Mouse (Mus musculus): ENCODE results near the gene Gng4. TPM values are rescaled to one million over a fixed set of nuclear protein-coding genes. Genes with fewer than 3 reads are reported as not detected.
A peak's percentile ranks its signal among the peaks of the same experiment; 100 is the strongest.

Gng4 gene
- total RNA-seq, 2 experiments from 2014 or later, result not detected

- no peak for ATAC-seq (replicated peaks; ENCODE audit: low FRiP score, low TSS enrichment, poor library complexity, severe bottlenecking)
Measured at GRCm38 (mm10) chr13:13808337-13809132, 24.7 kb downstream of the Gng4 start.

- ATAC-seq (replicated peaks; ENCODE audit: low FRiP score, low TSS enrichment, poor library complexity, severe bottlenecking), result no peak
Measured at GRCm38 (mm10) chr13:13810885-13811284, 27.0 kb downstream of the Gng4 start.

GRCm38 (mm10) chr13:13818696-13819095 is 34.8 kb downstream of the Gng4 start:
- ATAC-seq (replicated peaks; ENCODE audit: low FRiP score, low TSS enrichment, poor library complexity, severe bottlenecking), result no peak

GRCm38 (mm10) chr13:13820234-13821123 is 36.6 kb downstream of the Gng4 start:
- no peak for ATAC-seq (replicated peaks; ENCODE audit: low FRiP score, low TSS enrichment, poor library complexity, severe bottlenecking)

GRCm38 (mm10) chr13:13824946-13825345 is 41.1 kb downstream of the Gng4 start:
- ATAC-seq (replicated peaks; ENCODE audit: low FRiP score, low TSS enrichment, poor library complexity, severe bottlenecking), result no peak

- no peak for ATAC-seq (replicated peaks; ENCODE audit: low FRiP score, low TSS enrichment, poor library complexity, severe bottlenecking)
Measured at GRCm38 (mm10) chr13:13826533-13826932, 42.7 kb downstream of the Gng4 start.

GRCm38 (mm10) chr13:13828125-13828524 is 44.3 kb downstream of the Gng4 start:
- ATAC-seq (replicated peaks; ENCODE audit: low FRiP score, low TSS enrichment, poor library complexity, severe bottlenecking), result no peak

- ATAC-seq (replicated peaks; ENCODE audit: low FRiP score, low TSS enrichment, poor library complexity, severe bottlenecking), result no peak
Measured at GRCm38 (mm10) chr13:13830469-13831074, 46.7 kb downstream of the Gng4 start.

- peak; percentile 55; the same call in 1 of the 2 replicates for ATAC-seq (replicated peaks; ENCODE audit: low FRiP score, low TSS enrichment, poor library complexity, severe bottlenecking)
Measured at GRCm38 (mm10) chr13:13835180-13835579, 51.3 kb downstream of the Gng4 start.

- no peak for ATAC-seq (replicated peaks; ENCODE audit: low FRiP score, low TSS enrichment, poor library complexity, severe bottlenecking)
Measured at GRCm38 (mm10) chr13:13845021-13845420, 61.2 kb downstream of the Gng4 start.

- no peak for ATAC-seq (replicated peaks; ENCODE audit: low FRiP score, low TSS enrichment, poor library complexity, severe bottlenecking)
Measured at GRCm38 (mm10) chr13:13847075-13847599, 63.3 kb downstream of the Gng4 start.

- no peak for ATAC-seq (replicated peaks; ENCODE audit: low FRiP score, low TSS enrichment, poor library complexity, severe bottlenecking)
Measured at GRCm38 (mm10) chr13:13857190-13857589, 73.3 kb downstream of the Gng4 start.

- ATAC-seq (replicated peaks; ENCODE audit: low FRiP score, low TSS enrichment, poor library complexity, severe bottlenecking), result no peak
Measured at GRCm38 (mm10) chr13:13862346-13862745, 78.5 kb downstream of the Gng4 start.

- no peak for ATAC-seq (replicated peaks; ENCODE audit: low FRiP score, low TSS enrichment, poor library complexity, severe bottlenecking)
Measured at GRCm38 (mm10) chr13:13862941-13863340, 79.1 kb downstream of the Gng4 start.

GRCm38 (mm10) chr13:13866339-13866738 is 82.5 kb downstream of the Gng4 start:
- ATAC-seq (replicated peaks; ENCODE audit: low FRiP score, low TSS enrichment, poor library complexity, severe bottlenecking), result no peak

GRCm38 (mm10) chr13:13867078-13867759 is 83.4 kb downstream of the Gng4 start:
- ATAC-seq (replicated peaks; ENCODE audit: low FRiP score, low TSS enrichment, poor library complexity, severe bottlenecking), result no peak

GRCm38 (mm10) chr13:13867922-13868321 is 84.1 kb downstream of the Gng4 start:
- peak; percentile 63; the same call in 1 of the 2 replicates for ATAC-seq (replicated peaks; ENCODE audit: low FRiP score, low TSS enrichment, poor library complexity, severe bottlenecking)

All from megakaryocyte-erythroid progenitor cell, adult 5-6 weeks (primary cell).